Mouse (Mus musculus) small intestine, adult 2 months (tissue): Measurements from ENCODE around the gene Optc. TPM values are rescaled to one million over a fixed set of nuclear protein-coding genes. Genes with fewer than 3 reads are reported as not detected.

Source experiments
- H3K27ac ChIP-seq: fragments of 200-500 bp; 2 replicates; pipeline ENCODE4 v1.5.1; 2012; ENCODE audit warnings: low read depth, low read length, control low read depth, inconsistent platforms; ENCODE audit not compliant: insufficient read depth
- H3K27me3 ChIP-seq: fragments of 200-500 bp; 2 replicates; pipeline ENCODE4 v1.6.1; 2012; ENCODE audit warnings: mild to moderate bottlenecking, moderate library complexity, low read length, inconsistent platforms; ENCODE audit not compliant: control insufficient read depth, insufficient read depth
- H3K36me3 ChIP-seq: fragments of 200-500 bp; 2 replicates; pipeline ENCODE4 v1.6.1; 2012; ENCODE audit warnings: mild to moderate bottlenecking, low read length, control low read depth, inconsistent platforms; ENCODE audit not compliant: control insufficient read depth, insufficient read depth
- H3K4me1 ChIP-seq: fragments of 200-500 bp; 2 replicates; pipeline ENCODE4 v1.6.1; 2012; ENCODE audit warnings: low read length, inconsistent platforms, mixed read lengths; ENCODE audit not compliant: control insufficient read depth, insufficient read depth, insufficient read length
- H3K4me3 ChIP-seq: fragments of 200-500 bp; 2 replicates; pipeline ENCODE4 v1.5.1; 2012; ENCODE audit warnings: low read depth, mild to moderate bottlenecking, control low read depth, inconsistent platforms, low read length, moderate library complexity
- CTCF ChIP-seq: fragments of 200-500 bp; IDR thresholded peaks from 2 replicates; pipeline ENCODE4 v1.5.1; 2012; ENCODE audit warnings: low read depth, mild to moderate bottlenecking, control low read depth, inconsistent platforms, low read length, moderate library complexity, mixed read lengths; ENCODE audit not compliant: insufficient replicate concordance, insufficient read length; ENCODE audit errors: extremely low read depth
- POLR2A ChIP-seq: fragments of 200-500 bp; IDR thresholded peaks from 2 replicates; pipeline ENCODE4 v1.6.1; 2012; ENCODE audit warnings: low read depth, mild to moderate bottlenecking, control low read depth, inconsistent platforms, low read length, moderate library complexity
- WGBS: fragments of 180-500 bp; shearing (Covaris S2); methylation state at CpG from one replicate; pipeline ENCODE4 v1.1.7; 2018; 5-methylcytosine and 5-hydroxymethylcytosine counted together
- polyA plus RNA-seq: library from polyadenylated mRNA; depleted of rRNA; stranded (reverse); fragments of >200 nt; gene quantifications from 2 replicates; pipeline ENCODE4 v1.2.3, GENCODE M21; 2012

Gene Optc
- polyA plus RNA-seq, 1 experiment: 8.3 TPM

DNA sequence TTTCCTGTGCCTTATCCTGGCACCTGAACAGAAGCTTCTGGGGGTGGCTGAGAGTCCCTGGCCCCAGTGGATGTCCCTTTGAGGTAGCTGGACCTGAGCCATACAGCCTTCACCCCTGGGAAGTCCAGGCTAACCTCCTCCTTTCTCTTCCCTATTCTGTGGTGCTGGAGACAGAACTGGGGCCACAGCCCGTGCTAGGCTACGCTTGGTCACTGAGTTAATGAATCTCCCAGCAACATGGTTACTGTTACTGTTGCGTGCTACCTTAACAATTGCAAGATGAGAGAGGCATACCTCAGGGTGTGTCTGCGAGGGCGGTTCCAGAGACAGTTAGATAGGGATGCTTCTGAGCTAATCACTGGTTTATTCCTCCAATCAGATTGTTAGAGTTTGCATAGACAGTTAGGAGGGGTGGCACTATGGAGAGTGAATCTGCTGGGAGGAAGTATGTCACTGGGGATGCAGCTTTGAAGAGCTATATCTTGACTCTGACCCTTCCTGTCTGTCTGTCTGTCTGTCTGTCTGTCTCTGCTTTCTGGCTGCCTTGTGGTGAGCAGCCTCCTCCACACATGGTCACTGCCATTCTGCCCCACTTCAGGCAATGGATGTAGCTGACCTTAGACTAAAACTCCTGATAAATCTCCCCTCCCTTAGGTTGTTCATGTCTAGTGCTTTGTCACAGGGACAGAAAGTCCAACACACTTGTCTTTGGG is 20.1 kb downstream of the Optc start:
- no peak overlapping the region for H3K4me3 ChIP-seq
- H3K27ac ChIP-seq: no peak overlapping the region
- H3K4me1 ChIP-seq: peaks cover 12% of the 10 kb centered on the region
- TF ChIP-seq POLR2A (no peak), CTCF (no peak)
- H3K36me3 ChIP-seq: no peaks in the 10 kb centered on the region
- no peaks in the 10 kb centered on the region for H3K27me3 ChIP-seq
- WGBS: 63% methylated on average over 5 of the region's 5 CpGs

DNA sequence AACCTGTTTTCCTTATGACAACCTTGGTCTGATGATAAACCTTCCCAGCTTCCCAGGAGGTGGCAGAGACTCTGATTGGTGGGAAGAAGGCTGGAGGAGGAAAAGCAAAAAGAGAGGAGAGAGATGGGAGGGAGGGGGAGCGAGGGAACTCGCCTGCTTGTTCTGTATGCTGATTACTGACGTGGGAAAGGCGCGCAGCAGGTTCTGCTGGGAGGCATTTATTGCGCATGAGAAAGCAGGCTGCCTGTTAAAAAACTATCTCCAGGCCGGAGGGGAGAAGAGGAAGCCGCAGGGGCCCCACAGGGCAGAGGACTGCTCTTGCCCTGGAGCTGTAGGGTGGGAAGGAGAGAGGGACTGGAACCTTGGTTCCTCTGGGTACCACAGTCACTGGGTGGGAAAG is 20.8 kb downstream of the Optc start:
- Histone ChIP-seq H3K27me3 (no peaks in the 10 kb centered on the region), H3K4me1 (peaks cover 17% of the 10 kb centered on the region), H3K4me3 (no peak overlapping the region), H3K27ac (no peak overlapping the region), H3K36me3 (no peaks in the 10 kb centered on the region)
- TF ChIP-seq POLR2A (no peak), CTCF (no peak)
- WGBS: 35% methylated on average over 8 of the region's 8 CpGs

DNA sequence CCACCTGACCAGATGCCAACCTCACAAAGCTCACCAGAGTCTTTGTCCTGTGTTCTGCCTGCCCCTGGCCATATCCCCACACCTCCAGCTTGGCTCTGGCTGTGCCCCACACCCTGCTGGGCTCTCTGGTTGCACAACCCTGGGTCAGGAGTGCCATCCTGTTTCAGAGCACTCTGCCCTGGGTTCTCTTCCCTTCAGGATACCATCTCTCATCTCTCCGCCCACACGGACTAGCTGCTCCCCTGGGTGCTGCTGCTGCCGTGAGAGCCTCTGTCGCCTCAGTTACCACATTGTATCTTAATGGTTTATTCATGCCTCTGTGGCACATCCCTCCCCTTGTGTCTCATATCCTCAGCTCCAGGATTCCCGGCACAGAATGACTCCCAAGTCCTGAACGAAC is 21.4 kb downstream of the Optc start:
- Histone ChIP-seq H3K4me3 (no peak overlapping the region), H3K27me3 (no peaks in the 10 kb centered on the region), H3K4me1 (peaks cover 19% of the 10 kb centered on the region), H3K27ac (no peak overlapping the region), H3K36me3 (no peaks in the 10 kb centered on the region)
- 79% methylated on average over 6 of the region's 6 CpGs for WGBS
- TF ChIP-seq POLR2A: no peak
- TF ChIP-seq CTCF: no peak

DNA sequence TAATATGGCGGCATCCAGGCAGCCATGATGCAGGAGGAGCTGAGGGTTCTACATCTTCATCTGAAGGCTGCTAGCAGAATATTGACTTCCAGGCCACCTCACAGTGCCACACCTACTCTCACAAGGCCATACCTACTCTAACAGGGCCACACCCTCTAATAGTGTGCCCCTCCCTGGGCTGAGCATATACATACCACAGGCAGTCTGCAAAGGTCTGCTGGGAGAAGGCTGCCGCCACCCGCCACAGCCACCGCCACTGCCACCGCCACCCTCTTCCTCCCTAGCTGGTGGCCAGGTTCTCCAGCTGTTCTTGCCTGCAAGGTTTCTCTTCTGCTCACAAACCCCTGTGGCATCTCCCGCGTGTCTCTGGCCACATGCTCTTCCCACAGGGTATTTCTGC is 22.0 kb downstream of the Optc start:
- Histone ChIP-seq H3K27ac (no peak overlapping the region), H3K4me1 (peaks cover 19% of the 10 kb centered on the region), H3K36me3 (no peaks in the 10 kb centered on the region), H3K4me3 (no peak overlapping the region), H3K27me3 (no peaks in the 10 kb centered on the region)
- 80% methylated on average over 7 of the region's 7 CpGs for WGBS
- TF ChIP-seq POLR2A: no peak
- TF ChIP-seq CTCF: no peak

DNA sequence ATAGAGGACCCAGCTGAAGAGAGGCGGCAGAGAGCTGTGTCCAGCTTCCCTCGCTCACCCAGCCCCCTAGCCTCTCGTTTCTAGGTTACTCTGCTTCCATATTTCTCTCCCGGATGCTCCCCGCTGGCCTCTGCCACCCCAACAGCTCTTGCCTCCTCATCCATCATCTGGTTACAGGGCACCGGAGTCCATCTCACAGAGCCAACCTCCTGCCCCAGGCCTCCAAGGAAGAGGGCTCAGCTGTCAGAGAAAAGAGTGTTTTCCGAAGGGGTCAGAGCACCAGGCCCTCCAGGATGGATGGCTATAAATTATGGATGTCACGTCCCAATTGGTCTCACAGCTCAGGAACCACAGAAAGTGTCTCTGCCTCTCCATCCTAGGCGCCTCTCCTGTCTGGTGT is 23.1 kb downstream of the Optc start:
- WGBS: 94% methylated on average over 9 of the region's 9 CpGs
- Histone ChIP-seq H3K4me3 (no peak overlapping the region), H3K27ac (no peak overlapping the region), H3K27me3 (no peaks in the 10 kb centered on the region), H3K4me1 (peaks cover 19% of the 10 kb centered on the region), H3K36me3 (no peaks in the 10 kb centered on the region)
- TF ChIP-seq POLR2A (no peak), CTCF (no peak)

DNA sequence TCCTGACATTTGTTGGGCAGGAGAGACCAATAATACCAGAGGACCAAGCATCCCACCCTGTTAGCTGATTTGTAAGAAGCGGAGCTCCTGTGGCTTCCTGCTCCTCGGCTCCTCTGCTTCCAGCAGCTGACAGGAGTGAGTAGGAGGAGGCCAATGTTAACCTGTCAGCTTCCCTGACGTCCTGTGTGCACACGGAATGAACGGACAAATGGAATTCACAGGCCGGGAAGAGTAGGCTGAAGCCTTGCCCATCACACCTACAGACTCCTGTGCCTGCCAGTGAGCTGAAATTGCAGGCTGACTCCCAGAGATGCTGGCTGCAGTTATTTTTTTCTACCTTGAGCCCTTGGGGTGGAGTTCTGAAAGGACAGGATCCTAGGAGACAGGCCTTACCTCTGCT is 23.7 kb downstream of the Optc start:
- Histone ChIP-seq H3K36me3 (no peaks in the 10 kb centered on the region), H3K4me3 (no peak overlapping the region), H3K27ac (no peak overlapping the region), H3K27me3 (no peaks in the 10 kb centered on the region), H3K4me1 (peaks cover 19% of the 10 kb centered on the region)
- TF ChIP-seq CTCF (no peak), POLR2A (no peak)
- 93% methylated on average over 6 of the region's 6 CpGs for WGBS

DNA sequence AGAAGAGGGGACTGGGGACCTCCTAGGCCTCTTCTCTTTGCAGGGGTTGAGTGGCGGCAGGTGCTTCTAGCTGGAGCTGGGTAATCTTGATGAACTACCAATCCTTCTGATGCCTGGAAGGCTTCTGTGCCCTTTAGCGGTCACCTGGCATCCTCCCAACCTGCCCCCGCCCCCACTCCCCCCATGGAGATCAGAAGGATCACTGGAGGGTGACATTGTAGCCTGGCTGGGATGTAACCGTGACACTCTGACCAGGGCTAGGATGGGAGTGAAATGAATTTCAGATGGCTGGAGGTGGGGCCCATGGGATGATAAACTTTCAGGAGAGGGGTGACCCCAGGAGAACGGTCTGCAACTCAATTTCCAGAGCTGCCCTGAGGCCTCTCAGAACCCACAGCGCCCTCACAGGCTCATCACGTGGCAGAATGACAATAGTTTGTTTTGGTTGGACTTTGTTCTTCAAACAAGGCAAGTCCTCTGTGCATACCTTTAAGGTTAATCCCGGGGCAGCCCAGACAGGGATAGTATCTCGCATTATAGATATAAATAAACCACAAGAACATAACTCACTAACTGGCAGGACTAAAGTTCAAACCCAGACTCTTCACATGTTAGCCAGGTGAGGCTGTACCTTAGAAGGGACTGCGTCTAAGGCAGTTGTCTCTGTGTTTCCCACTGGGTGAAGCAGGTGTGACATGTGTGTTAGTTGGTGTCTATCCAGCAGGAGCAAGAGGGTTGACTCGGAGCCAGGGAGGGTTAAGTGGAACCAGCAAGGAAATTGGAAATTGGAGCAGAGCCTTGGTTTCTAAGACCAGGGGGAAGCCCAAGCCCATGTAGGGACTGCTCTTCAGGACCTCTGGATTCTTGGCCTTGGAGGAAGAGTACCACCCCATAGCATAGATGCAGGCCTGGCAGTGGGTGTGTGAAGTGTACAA is 25.2 kb downstream of the Optc start:
- Histone ChIP-seq H3K4me1 (peaks cover 30% of the 10 kb centered on the region), H3K27me3 (no peaks in the 10 kb centered on the region), H3K27ac (peak overlapping the region; percentile 94), H3K4me3 (no peak overlapping the region), H3K36me3 (no peaks in the 10 kb centered on the region)
- WGBS: 32% methylated on average over 11 of the region's 11 CpGs
- TF ChIP-seq CTCF (no peak), POLR2A (no peak)
